ENCODE assay signal across 16 mouse cellular contexts in genomic region chr4:139446731-139447675, GRCm38 (mm10).
DNase-seq lines count a peak whose midpoint lies in the region; ATAC-seq and TF ChIP-seq lines count a peak whose summit lies in the region.
"Had no signal": no experiment of that assay in that cellular context is flagged by ENCODE, and none has a peak within 500 bp of the region (broad histone marks: within the 10 kb centered on the region; RNA-seq: fewer than 3 reads in every experiment).

No protein-coding gene starts in this region.

- peak; percentile 74 for DNase-seq in lung, embryonic 14.5 days
- DNase-seq in lung, postnatal 25 days (ENCODE audit: low spot score) = no peak
- DNase-seq in MN1 (ENCODE audit: low spot score) = peak; percentile 65
- peak; percentile 57 for DNase-seq in adrenal gland, postnatal 10 days
- no peak for DNase-seq in natural killer cell, adult 2 months (ENCODE audit: low spot score in 2 of 2)
- DNase-seq in yolk sac, embryonic 10.5 days (ENCODE audit: low spot score) = no peak
- DNase-seq: kidney, adult 9 months; kidney, postnatal 4 days had no signal

- H3K4me3 ChIP-seq in lung, embryonic 14.5 days (ENCODE audit: low read depth, low read length) = no peak overlapping the region
- H3K4me3 ChIP-seq: embryonic facial prominence, embryonic 13.5 days; hindbrain, embryonic 12.5 days; liver, embryonic 15.5 days; midbrain, embryonic 10.5 days had no signal

- no peaks in the 10 kb centered on the region for H3K4me1 ChIP-seq in lung, embryonic 14.5 days (ENCODE audit: insufficient read depth)
- H3K4me1 ChIP-seq: embryonic facial prominence, embryonic 13.5 days; hindbrain, embryonic 12.5 days; liver, embryonic 15.5 days; midbrain, embryonic 10.5 days had no signal

- no peaks in the 10 kb centered on the region for H3K27me3 ChIP-seq in lung, embryonic 14.5 days (ENCODE audit: insufficient read depth, low read length)
- H3K27me3 ChIP-seq: embryonic facial prominence, embryonic 13.5 days; hindbrain, embryonic 12.5 days; liver, embryonic 15.5 days had no signal

- no peak overlapping the region for H3K4me2 ChIP-seq in lung, embryonic 14.5 days
- H3K4me2 ChIP-seq: embryonic facial prominence, embryonic 13.5 days; hindbrain, embryonic 12.5 days; liver, embryonic 15.5 days had no signal

- peak; percentile 63 for ATAC-seq in lung, embryonic 14.5 days (ENCODE audit: insufficient read depth)
- peak; percentile 53 for ATAC-seq in megakaryocyte progenitor cell, adult 5-6 weeks (replicated peaks; ENCODE audit: poor library complexity)
- ATAC-seq: forebrain, embryonic 16.5 days; inflammation-experienced regulatory T-cells, adult 6 months had no signal

- no peak overlapping the region for H3K9ac ChIP-seq in lung, embryonic 14.5 days
- H3K9ac ChIP-seq: embryonic facial prominence, embryonic 13.5 days; hindbrain, embryonic 12.5 days; liver, embryonic 15.5 days had no signal

- H3K36me3 ChIP-seq in lung, embryonic 14.5 days (ENCODE audit: insufficient read depth) = peaks cover 98% of the 10 kb centered on the region

- 74% methylated on average over 11 of the region's 11 CpGs for WGBS in lung, embryonic 14.5 days

- H3K27ac ChIP-seq in lung, embryonic 14.5 days (ENCODE audit: low read depth) = no peak overlapping the region
- H3K27ac ChIP-seq: embryonic facial prominence, embryonic 13.5 days; hindbrain, embryonic 12.5 days; liver, embryonic 15.5 days; midbrain, embryonic 10.5 days had no signal

- TF ChIP-seq CTCF in lung, embryonic 14.5 days (IDR thresholded peaks at IDR 0.05; ENCODE audit: low read depth) = no peak

- H3K9me3 ChIP-seq in lung, embryonic 14.5 days (ENCODE audit: low read depth, low read length) = no peaks in the 10 kb centered on the region
- H3K9me3 ChIP-seq: embryonic facial prominence, embryonic 13.5 days; G1E; hindbrain, embryonic 12.5 days; liver, embryonic 15.5 days; midbrain, embryonic 10.5 days had no signal

Comparison
In these comparisons a context has a peak if more than half of its experiments do, and no peak if none do; other contexts are left out.
1. DNase-seq: peak in lung, embryonic 14.5 days (single experiment), MN1 (single experiment) and adrenal gland, postnatal 10 days (single experiment); none in lung, postnatal 25 days (single experiment), natural killer cell, adult 2 months (0 of 2) and yolk sac, embryonic 10.5 days (single experiment).